Mouse (Mus musculus) CH12.LX (cell line): ENCODE measurements at regions not wholly inside any gene's neighbourhood (a gene's known extent, or its start where the extent isn't known, plus 50 kb on each side); places are given as distances from the start of the nearest gene placed in this dataset.

Experiments used
- DNase-seq: peaks from one replicate; pipeline ENCODE4 v3.0.0-alpha.2; 2013; ENCODE audit errors: extremely low read depth
- H3K27ac ChIP-seq: 2 replicates; pipeline ENCODE4 v1.5.1; 2012; ENCODE audit warnings: low read depth, mild to moderate bottlenecking, control low read depth, moderate library complexity; ENCODE audit not compliant: insufficient read depth
- H3K27me3 ChIP-seq: replicated peaks from 2 replicates; pipeline ENCODE3; 2012; ENCODE audit warnings: inconsistent platforms
- H3K36me3 ChIP-seq, 2 experiments: replicated peaks in 1 of 2; 2 replicates each; pipeline versions ENCODE3 to v1.6.1; 2012; ENCODE audit warnings: inconsistent platforms in 1 of 2, low read length in 1 of 2, mild to moderate bottlenecking in 1 of 2, mixed read lengths in 1 of 2, moderate library complexity in 1 of 2; ENCODE audit not compliant: control insufficient read depth in 1 of 2, insufficient read depth in 1 of 2
- H3K4me1 ChIP-seq, 2 experiments: 2 replicates each; pipeline ENCODE4 v1.6.1; 2012; ENCODE audit warnings: inconsistent platforms in 1 of 2, moderate library complexity in 1 of 2; ENCODE audit not compliant: insufficient read depth in 2 of 2, control insufficient read depth in 1 of 2
- H3K4me2 ChIP-seq: 2 replicates; pipeline ENCODE4 v1.6.1; 2012; ENCODE audit warnings: low read depth, mild to moderate bottlenecking, control low read depth; ENCODE audit not compliant: poor library complexity, insufficient read depth, severe bottlenecking
- H3K4me3 ChIP-seq, 3 experiments: fragments of 150-350 bp in 1 of 3; sonication (generic) in 1 of 3; replicated peaks in 1 of 3; 2 replicates each; pipeline versions ENCODE3 to v1.5.1; 2011 to 2012; ENCODE audit warnings: low read depth in 2 of 3, low read length in 2 of 3, mild to moderate bottlenecking in 2 of 3, moderate library complexity in 2 of 3, control low read depth in 1 of 3, improper control_type of control experiment in 1 of 3, inconsistent platforms in 1 of 3, mixed read lengths in 1 of 3; ENCODE audit not compliant: poor library complexity in 1 of 3
- H3K79me2 ChIP-seq: replicated peaks from 2 replicates; pipeline ENCODE4 v1.6.1; 2012; ENCODE audit warnings: mild to moderate bottlenecking, moderate library complexity; ENCODE audit not compliant: control insufficient read depth, poor library complexity, insufficient read depth, severe bottlenecking; ENCODE audit errors: extremely low read depth
- H3K9ac ChIP-seq: 2 replicates; pipeline ENCODE4 v1.6.1; 2012; ENCODE audit warnings: low read depth, mild to moderate bottlenecking, control low read depth, moderate library complexity; ENCODE audit not compliant: insufficient read depth
- H3K9me3 ChIP-seq: replicated peaks from 2 replicates; pipeline ENCODE3; 2012; ENCODE audit warnings: low read length, inconsistent platforms, mixed read lengths
- CHD1 ChIP-seq: IDR thresholded peaks from 2 replicates; pipeline ENCODE4 v1.6.1; 2012; ENCODE audit warnings: low read depth, low read length, improper control_type of control experiment, inconsistent platforms
- E2F4 ChIP-seq: IDR thresholded peaks from 2 replicates; pipeline ENCODE4 v1.6.1; 2011; ENCODE audit warnings: low read depth, low read length, improper control_type of control experiment; ENCODE audit not compliant: insufficient replicate concordance
- ELF1 ChIP-seq: IDR thresholded peaks from 2 replicates; pipeline ENCODE4 v1.6.1; 2014; ENCODE audit warnings: low read depth, mild to moderate bottlenecking, inconsistent platforms, low read length, improper control_type of control experiment
- EP300 ChIP-seq: IDR thresholded peaks from 2 replicates; pipeline ENCODE4 v1.6.1; 2011; ENCODE audit warnings: low read length, improper control_type of control experiment
- ETS1 ChIP-seq: conservative IDR thresholded peaks from 2 replicates; pipeline ENCODE4 v1.6.1; 2012; ENCODE audit warnings: low read depth, mild to moderate bottlenecking, inconsistent platforms, low read length, improper control_type of control experiment, moderate library complexity
- GABPA ChIP-seq: IDR thresholded peaks from 2 replicates; pipeline ENCODE4 v1.6.1; 2012; ENCODE audit warnings: low read depth, low read length, improper control_type of control experiment, inconsistent platforms; ENCODE audit not compliant: insufficient replicate concordance
- IRF4 ChIP-seq: IDR thresholded peaks from 2 replicates; pipeline ENCODE4 v1.6.1; 2014; ENCODE audit warnings: low read depth, mild to moderate bottlenecking, inconsistent platforms, low read length, improper control_type of control experiment
- JUN ChIP-seq: IDR thresholded peaks from 2 replicates; pipeline ENCODE4 v1.6.1; 2011; ENCODE audit warnings: low read depth, mild to moderate bottlenecking, low read length, improper control_type of control experiment, moderate library complexity; ENCODE audit not compliant: insufficient read depth
- JUND ChIP-seq: conservative IDR thresholded peaks from 2 replicates; pipeline ENCODE4 v1.6.1; 2011; ENCODE audit warnings: low read depth, low read length, improper control_type of control experiment
- MAFK ChIP-seq: IDR thresholded peaks from 2 replicates; pipeline ENCODE4 v1.6.1; 2011; ENCODE audit warnings: low read length, improper control_type of control experiment; ENCODE audit not compliant: insufficient replicate concordance
- MAX ChIP-seq: IDR thresholded peaks from 2 replicates; pipeline ENCODE4 v1.6.1; 2011; ENCODE audit warnings: low read length, improper control_type of control experiment
- MAZ ChIP-seq: IDR thresholded peaks from 2 replicates; pipeline ENCODE4 v1.6.1; 2012; ENCODE audit warnings: low read depth, mild to moderate bottlenecking, inconsistent platforms, low read length, improper control_type of control experiment, moderate library complexity
- MEF2A ChIP-seq: IDR thresholded peaks from 2 replicates; pipeline ENCODE4 v1.6.1; 2014; ENCODE audit warnings: low read depth, mild to moderate bottlenecking, inconsistent platforms, low read length, improper control_type of control experiment, borderline replicate concordance
- MYC ChIP-seq: IDR thresholded peaks from 2 replicates; pipeline ENCODE4 v1.6.1; 2011; ENCODE audit warnings: low read depth, mild to moderate bottlenecking, improper control_type of control experiment, low read length
- NRF1 ChIP-seq: IDR thresholded peaks from 2 replicates; pipeline ENCODE4 v1.6.1; 2014; ENCODE audit warnings: low read depth, mild to moderate bottlenecking, inconsistent platforms, low read length, improper control_type of control experiment, moderate library complexity
- POLR2A ChIP-seq: IDR thresholded peaks from 2 replicates; pipeline ENCODE4 v1.6.1; 2011; ENCODE audit warnings: low read depth, mild to moderate bottlenecking, improper control_type of control experiment, low read length
- POLR2AphosphoS2 ChIP-seq: IDR thresholded peaks from 2 replicates; pipeline ENCODE4 v1.6.1; 2011; ENCODE audit warnings: low read depth, low read length, improper control_type of control experiment
- RAD21 ChIP-seq: IDR thresholded peaks from 2 replicates; pipeline ENCODE4 v1.6.1; 2011; ENCODE audit warnings: low read depth, mild to moderate bottlenecking, low read length, improper control_type of control experiment, moderate library complexity
- RCOR1 ChIP-seq: conservative IDR thresholded peaks from 2 replicates; pipeline ENCODE4 v1.6.1; 2012; ENCODE audit warnings: low read depth, mild to moderate bottlenecking, inconsistent platforms, low read length, improper control_type of control experiment
- SMC3 ChIP-seq: IDR thresholded peaks from 2 replicates; pipeline ENCODE4 v1.6.1; 2011; ENCODE audit warnings: low read depth, low read length, improper control_type of control experiment
- TBP ChIP-seq: conservative IDR thresholded peaks from 2 replicates; pipeline ENCODE4 v1.6.1; 2011; ENCODE audit warnings: low read depth, low read length, improper control_type of control experiment
- TCF12 ChIP-seq: IDR thresholded peaks from 2 replicates; pipeline ENCODE4 v1.6.1; 2014; ENCODE audit warnings: low read depth, mild to moderate bottlenecking, inconsistent platforms, low read length, improper control_type of control experiment
- UBTF ChIP-seq: IDR thresholded peaks from 2 replicates; pipeline ENCODE4 v1.6.1; 2012; ENCODE audit warnings: low read depth, mild to moderate bottlenecking, inconsistent platforms, low read length, improper control_type of control experiment, moderate library complexity
- ZC3H11A ChIP-seq: IDR thresholded peaks from 2 replicates; pipeline ENCODE4 v1.6.1; 2012; ENCODE audit warnings: low read depth, mild to moderate bottlenecking, inconsistent platforms, low read length, improper control_type of control experiment
- ZKSCAN1 ChIP-seq: IDR thresholded peaks from 2 replicates; pipeline ENCODE4 v1.6.1; 2012; ENCODE audit warnings: low read depth, inconsistent platforms, low read length, improper control_type of control experiment, borderline replicate concordance
- ZMIZ1 ChIP-seq: IDR thresholded peaks from 2 replicates; pipeline ENCODE4 v1.6.1; 2012; ENCODE audit warnings: low read depth, mild to moderate bottlenecking, inconsistent platforms, low read length, improper control_type of control experiment
- ZNF384 ChIP-seq: IDR thresholded peaks from 2 replicates; pipeline ENCODE4 v1.6.1; 2012; ENCODE audit warnings: low read depth, low read length, improper control_type of control experiment, inconsistent platforms
- dilution Hi-C: fragments of 300-500 bp; cut with MboI; formaldehyde crosslinking; loops from 2 replicates; pipeline ENCODE4 v1.14.3; 2020; ENCODE audit warnings: low sequenced_read_pairs; ENCODE audit not compliant: extremely low pct_unique_long_range_greater_than_20kb, extremely low pct_ligation_motif_present
- in situ Hi-C: fragments of 300-500 bp; cut with MboI; formaldehyde crosslinking; loops from 3 replicates; pipeline ENCODE4 v1.14.3; 2019; ENCODE audit warnings: low sequenced_read_pairs, low pct_ligation_motif_present, low pct_unique_long_range_greater_than_20kb, mixed read lengths

GRCm38 (mm10) chr10:17103416-17103815, 619.6 kb upstream of the Cited2 start:
- Histone ChIP-seq H3K27me3 (no peaks in the 10 kb centered on the region), H3K79me2 (no peaks in the 10 kb centered on the region), H3K4me3 (no peak overlapping the region)
- in situ Hi-C loops = no loop called here
- TF ChIP-seq SMC3 (no peak), MAFK (no peak), TBP (no peak), POLR2AphosphoS2 (no peak), JUND (no peak), E2F4 (no peak), NRF1 (no peak), ZNF384 (no peak), ELF1 (no peak), TCF12 (no peak), MAX (no peak), ZC3H11A (no peak), MAZ (no peak), RAD21 (no peak), POLR2A (no peak), ZKSCAN1 (no peak)
- TF ChIP-seq, all 38 proteins: peak for 0
- Histone ChIP-seq H3K9me3 (no peaks in the 10 kb centered on the region), H3K4me1 (no peaks in the 10 kb centered on the region), H3K27ac (no peak overlapping the region), H3K36me3 (no peaks in the 10 kb centered on the region), H3K4me2 (no peak overlapping the region), H3K9ac (no peak overlapping the region)
- DNase-seq = no peak
- dilution Hi-C loops = no loop called here

DNA sequence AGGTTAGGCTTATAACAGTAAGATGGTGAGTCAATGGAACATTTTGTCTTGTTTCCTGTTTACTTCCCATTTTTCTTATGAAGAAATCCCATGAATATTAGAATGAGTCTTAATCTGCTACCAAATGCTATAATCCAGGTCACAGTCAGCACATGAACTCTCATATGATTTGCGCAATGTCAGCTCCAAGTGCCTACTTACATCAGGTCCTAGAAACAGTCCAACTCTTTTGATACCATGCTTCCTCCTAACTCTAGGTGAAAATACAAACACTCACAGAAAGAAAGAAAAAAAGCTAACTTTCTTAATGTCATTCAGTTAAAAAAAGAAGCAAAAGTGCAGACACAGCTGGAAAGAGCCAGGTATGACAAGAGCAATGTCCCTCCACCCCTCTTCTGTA, 616.2 kb upstream of the Cited2 start:
- Histone ChIP-seq H3K4me1 (no peaks in the 10 kb centered on the region), H3K4me2 (no peak overlapping the region), H3K79me2 (no peaks in the 10 kb centered on the region), H3K9me3 (no peaks in the 10 kb centered on the region), H3K4me3 (no peak overlapping the region), H3K36me3 (no peaks in the 10 kb centered on the region), H3K27ac (no peak overlapping the region), H3K9ac (no peak overlapping the region), H3K27me3 (no peaks in the 10 kb centered on the region)
- in situ Hi-C loops = no loop called here
- no peak for DNase-seq
- dilution Hi-C loops = no loop called here
- no peak for TF ChIP-seq UBTF
- TF ChIP-seq MEF2A = no peak
- TF ChIP-seq JUN = no peak
- no peak for TF ChIP-seq SMC3
- no peak for TF ChIP-seq RCOR1
- TF ChIP-seq MYC = no peak
- no peak for TF ChIP-seq IRF4
- no peak for TF ChIP-seq POLR2AphosphoS2
- TF ChIP-seq GABPA = no peak
- TF ChIP-seq ETS1 = no peak
- TF ChIP-seq CHD1 = no peak
- TF ChIP-seq POLR2A = no peak
- TF ChIP-seq EP300 = no peak
- TF ChIP-seq MAZ = no peak
- no peak for TF ChIP-seq ZMIZ1
- no peak for TF ChIP-seq TCF12
- TF ChIP-seq ZKSCAN1 = no peak
- no peak for TF ChIP-seq ELF1
